Mouse (Mus musculus): Measurements from ENCODE around the gene Bloc1s4. TPM values are rescaled to one million over a fixed set of nuclear protein-coding genes. Genes with fewer than 3 reads are reported as not detected.

The Bloc1s4 gene
- polyA plus RNA-seq, 1 experiment from 2014 or later, result 31.5 TPM

DNA sequence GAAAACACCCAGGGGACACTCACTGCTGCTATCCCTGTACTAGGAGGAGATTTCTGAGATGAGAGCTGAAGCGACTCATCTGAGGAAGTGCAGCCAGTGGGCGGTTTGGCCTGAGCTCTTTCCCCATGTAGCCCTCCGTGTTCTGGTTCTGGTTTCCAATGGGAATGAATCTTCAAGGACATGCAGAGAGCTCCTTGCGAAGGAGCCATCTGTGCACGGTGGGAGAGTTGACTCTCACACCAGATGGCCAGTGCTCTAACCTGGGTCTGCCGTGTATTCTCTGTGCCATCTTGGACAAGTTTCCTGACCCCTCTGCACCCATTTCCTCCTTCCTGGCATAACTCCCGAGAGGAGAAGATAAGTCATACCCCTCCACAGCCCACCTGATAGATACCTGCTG lies 20.7 kb downstream of the Bloc1s4 start:
- Histone ChIP-seq H3K36me3 (ENCODE audit: control insufficient read depth, insufficient read depth, low read length) (no peaks in the 10 kb centered on the region), H3K27ac (replicated peaks; ENCODE audit: low read depth, low read length) (no peak overlapping the region), H3K9ac (ENCODE audit: low read length) (no peak overlapping the region), H3K9me3 (ENCODE audit: control insufficient read depth, low read length) (no peaks in the 10 kb centered on the region), H3K27me3 (ENCODE audit: control insufficient read depth, insufficient read depth, low read length) (no peaks in the 10 kb centered on the region), H3K4me1 (ENCODE audit: control insufficient read depth, insufficient read depth, low read length) (no peaks in the 10 kb centered on the region), H3K4me2 (ENCODE audit: low read depth, severe bottlenecking) (no peak overlapping the region), H3K4me3 (ENCODE audit: low read depth, low read length) (no peak overlapping the region)
- DNase-seq (ENCODE audit: low spot score), result no peak
- no peak for ATAC-seq (ENCODE audit: insufficient number of reproducible peaks, low FRiP score, low TSS enrichment, low read depth)
- WGBS, result 77% methylated on average over 7 of the region's 7 CpGs

DNA sequence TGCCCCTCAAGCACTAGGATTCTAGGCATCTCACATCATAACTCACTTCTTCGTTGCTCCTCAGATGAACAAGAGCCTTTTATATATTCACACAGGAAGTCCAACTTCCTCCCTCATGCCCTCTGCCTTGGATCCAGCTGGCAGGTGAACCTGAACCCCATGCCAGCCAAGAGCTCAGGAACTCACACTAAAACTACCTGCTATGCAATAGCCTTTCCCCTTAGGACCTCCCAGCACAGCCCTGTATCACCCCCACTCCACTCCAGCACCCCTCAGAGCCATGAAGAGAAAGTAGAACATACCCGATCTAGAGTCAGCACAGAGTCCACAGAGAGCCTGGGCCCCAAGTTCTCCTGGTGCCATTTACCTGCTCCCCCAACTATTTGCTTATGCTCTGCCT lies 21.3 kb downstream of the Bloc1s4 start:
- Histone ChIP-seq H3K4me1 (ENCODE audit: control insufficient read depth, insufficient read depth, low read length) (no peaks in the 10 kb centered on the region), H3K27me3 (ENCODE audit: control insufficient read depth, insufficient read depth, low read length) (no peaks in the 10 kb centered on the region), H3K36me3 (ENCODE audit: control insufficient read depth, insufficient read depth, low read length) (no peaks in the 10 kb centered on the region), H3K4me2 (ENCODE audit: low read depth, severe bottlenecking) (no peak overlapping the region), H3K4me3 (ENCODE audit: low read depth, low read length) (no peak overlapping the region), H3K9ac (ENCODE audit: low read length) (no peak overlapping the region), H3K9me3 (ENCODE audit: control insufficient read depth, low read length) (no peaks in the 10 kb centered on the region), H3K27ac (replicated peaks; ENCODE audit: low read depth, low read length) (no peak overlapping the region)
- 62% methylated on average over 2 of the region's 2 CpGs for WGBS
- DNase-seq (ENCODE audit: low spot score) (no peak), ATAC-seq (ENCODE audit: insufficient number of reproducible peaks, low FRiP score, low TSS enrichment, low read depth) (no peak)

DNA sequence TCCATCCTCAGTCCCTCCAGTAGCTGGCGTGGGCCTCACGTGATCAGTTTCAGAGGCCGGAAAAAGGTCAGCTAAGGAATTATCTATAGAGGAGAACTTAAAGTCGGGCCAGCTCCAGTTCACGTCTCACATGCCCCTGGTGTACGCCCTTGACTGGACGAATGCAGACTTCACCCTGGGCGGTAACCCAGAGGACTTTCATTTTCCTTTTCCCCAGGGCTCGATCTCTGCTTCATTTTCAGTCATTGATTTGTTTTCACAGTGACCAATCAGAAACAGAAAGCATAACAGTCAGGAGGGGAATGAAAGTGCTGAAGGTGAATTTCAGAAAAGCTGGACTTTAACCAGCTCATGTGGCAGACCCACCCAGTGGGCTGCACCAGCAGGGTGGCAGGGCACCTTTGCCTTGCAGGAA lies 22.1 kb downstream of the Bloc1s4 start:
- ATAC-seq (ENCODE audit: insufficient number of reproducible peaks, low FRiP score, low TSS enrichment, low read depth), result no peak
- 76% methylated on average over 9 of the region's 9 CpGs for WGBS
- no peak overlapping the region for H3K27ac ChIP-seq (replicated peaks; ENCODE audit: low read depth, low read length)
- no peaks in the 10 kb centered on the region for H3K9me3 ChIP-seq (ENCODE audit: control insufficient read depth, low read length)
- H3K4me1 ChIP-seq (ENCODE audit: control insufficient read depth, insufficient read depth, low read length), result no peaks in the 10 kb centered on the region
- H3K9ac ChIP-seq (ENCODE audit: low read length), result no peak overlapping the region
- H3K4me3 ChIP-seq (ENCODE audit: low read depth, low read length), result no peak overlapping the region
- no peaks in the 10 kb centered on the region for H3K27me3 ChIP-seq (ENCODE audit: control insufficient read depth, insufficient read depth, low read length)
- no peak for DNase-seq (ENCODE audit: low spot score)
- no peaks in the 10 kb centered on the region for H3K36me3 ChIP-seq (ENCODE audit: control insufficient read depth, insufficient read depth, low read length)
- no peak overlapping the region for H3K4me2 ChIP-seq (ENCODE audit: low read depth, severe bottlenecking)

DNA sequence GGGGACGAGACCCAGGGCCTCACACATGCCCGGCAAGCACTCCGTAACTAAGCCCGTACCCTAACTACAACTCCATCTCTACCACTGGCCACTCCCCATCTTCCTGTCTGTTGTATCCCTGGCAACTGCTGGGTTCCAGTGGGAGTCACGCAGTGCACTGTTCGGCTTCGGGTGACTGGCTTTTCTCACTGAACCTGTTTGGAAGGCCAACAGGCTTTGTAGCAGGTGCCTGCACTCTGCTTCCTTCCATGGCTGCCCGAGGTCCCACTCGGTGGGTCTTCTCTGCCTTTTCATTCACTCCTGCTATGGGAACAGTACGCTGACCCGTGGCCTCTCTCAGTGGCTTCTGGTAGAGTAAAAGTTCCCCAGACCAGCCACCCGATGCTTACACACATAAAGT lies 22.6 kb downstream of the Bloc1s4 start:
- H3K4me1 ChIP-seq (ENCODE audit: control insufficient read depth, insufficient read depth, low read length), result no peaks in the 10 kb centered on the region
- no peak overlapping the region for H3K4me3 ChIP-seq (ENCODE audit: low read depth, low read length)
- no peaks in the 10 kb centered on the region for H3K36me3 ChIP-seq (ENCODE audit: control insufficient read depth, insufficient read depth, low read length)
- DNase-seq (ENCODE audit: low spot score) (no peak), ATAC-seq (ENCODE audit: insufficient number of reproducible peaks, low FRiP score, low TSS enrichment, low read depth) (no peak)
- H3K4me2 ChIP-seq (ENCODE audit: low read depth, severe bottlenecking), result no peak overlapping the region
- no peak overlapping the region for H3K9ac ChIP-seq (ENCODE audit: low read length)
- no peaks in the 10 kb centered on the region for H3K9me3 ChIP-seq (ENCODE audit: control insufficient read depth, low read length)
- no peaks in the 10 kb centered on the region for H3K27me3 ChIP-seq (ENCODE audit: control insufficient read depth, insufficient read depth, low read length)
- no peak overlapping the region for H3K27ac ChIP-seq (replicated peaks; ENCODE audit: low read depth, low read length)
- 62% methylated on average over 12 of the region's 12 CpGs for WGBS

DNA sequence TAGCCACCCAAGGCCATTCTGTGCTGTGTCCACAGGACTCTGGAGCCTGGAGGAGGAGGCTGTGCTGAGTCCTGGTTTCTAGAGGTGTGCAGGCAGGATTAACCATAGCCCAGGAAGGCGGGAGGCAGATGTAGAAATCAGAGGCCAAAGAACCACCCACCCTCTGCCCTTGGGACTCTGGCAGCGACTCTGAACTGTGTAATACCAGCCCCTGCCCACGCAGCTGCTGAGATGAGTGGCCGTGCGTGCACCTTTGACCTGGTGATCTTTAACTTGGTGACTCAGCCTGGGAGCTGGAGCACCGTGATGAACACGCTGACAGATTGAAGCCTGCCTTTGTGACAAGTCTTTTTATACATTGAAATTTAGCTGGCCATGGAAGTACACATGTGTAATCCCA lies 24.2 kb downstream of the Bloc1s4 start:
- Histone ChIP-seq H3K9me3 (ENCODE audit: control insufficient read depth, low read length) (no peaks in the 10 kb centered on the region), H3K4me3 (ENCODE audit: low read depth, low read length) (no peak overlapping the region), H3K27ac (replicated peaks; ENCODE audit: low read depth, low read length) (no peak overlapping the region), H3K27me3 (ENCODE audit: control insufficient read depth, insufficient read depth, low read length) (no peaks in the 10 kb centered on the region), H3K36me3 (ENCODE audit: control insufficient read depth, insufficient read depth, low read length) (no peaks in the 10 kb centered on the region), H3K4me2 (ENCODE audit: low read depth, severe bottlenecking) (no peak overlapping the region), H3K4me1 (ENCODE audit: control insufficient read depth, insufficient read depth, low read length) (no peaks in the 10 kb centered on the region), H3K9ac (ENCODE audit: low read length) (no peak overlapping the region)
- 72% methylated on average over 7 of the region's 7 CpGs for WGBS
- ATAC-seq (ENCODE audit: insufficient number of reproducible peaks, low FRiP score, low TSS enrichment, low read depth) (no peak), DNase-seq (ENCODE audit: low spot score) (no peak)

DNA sequence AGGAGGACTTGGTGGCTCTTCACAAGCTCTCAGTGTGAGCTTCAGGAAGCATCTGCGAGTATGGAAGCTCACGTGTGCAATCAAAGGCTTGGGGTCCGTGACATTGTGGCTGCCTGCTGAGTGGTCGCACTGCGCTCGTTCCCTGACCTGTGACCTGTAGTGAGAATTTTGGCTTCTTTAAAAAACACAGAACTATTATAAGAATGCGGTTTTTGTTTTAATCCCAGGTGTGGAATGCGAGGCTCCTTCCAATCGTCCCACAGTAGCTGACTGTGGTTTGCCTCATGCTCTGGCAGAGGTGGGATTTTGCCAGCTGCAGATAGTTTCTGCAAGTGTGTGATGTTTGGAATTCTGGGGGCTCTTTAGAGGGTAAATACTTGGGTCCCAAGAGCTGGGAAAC lies 25.1 kb downstream of the Bloc1s4 start:
- no peaks in the 10 kb centered on the region for H3K27me3 ChIP-seq (ENCODE audit: control insufficient read depth, insufficient read depth, low read length)
- no peaks in the 10 kb centered on the region for H3K36me3 ChIP-seq (ENCODE audit: control insufficient read depth, insufficient read depth, low read length)
- H3K4me1 ChIP-seq (ENCODE audit: control insufficient read depth, insufficient read depth, low read length), result no peaks in the 10 kb centered on the region
- ATAC-seq (ENCODE audit: insufficient number of reproducible peaks, low FRiP score, low TSS enrichment, low read depth), result no peak
- WGBS, result 78% methylated on average over 9 of the region's 9 CpGs
- no peak overlapping the region for H3K9ac ChIP-seq (ENCODE audit: low read length)
- H3K9me3 ChIP-seq (ENCODE audit: control insufficient read depth, low read length), result no peaks in the 10 kb centered on the region
- H3K4me3 ChIP-seq (ENCODE audit: low read depth, low read length), result no peak overlapping the region
- no peak overlapping the region for H3K27ac ChIP-seq (replicated peaks; ENCODE audit: low read depth, low read length)
- H3K4me2 ChIP-seq (ENCODE audit: low read depth, severe bottlenecking), result no peak overlapping the region
- no peak for DNase-seq (ENCODE audit: low spot score)

DNA sequence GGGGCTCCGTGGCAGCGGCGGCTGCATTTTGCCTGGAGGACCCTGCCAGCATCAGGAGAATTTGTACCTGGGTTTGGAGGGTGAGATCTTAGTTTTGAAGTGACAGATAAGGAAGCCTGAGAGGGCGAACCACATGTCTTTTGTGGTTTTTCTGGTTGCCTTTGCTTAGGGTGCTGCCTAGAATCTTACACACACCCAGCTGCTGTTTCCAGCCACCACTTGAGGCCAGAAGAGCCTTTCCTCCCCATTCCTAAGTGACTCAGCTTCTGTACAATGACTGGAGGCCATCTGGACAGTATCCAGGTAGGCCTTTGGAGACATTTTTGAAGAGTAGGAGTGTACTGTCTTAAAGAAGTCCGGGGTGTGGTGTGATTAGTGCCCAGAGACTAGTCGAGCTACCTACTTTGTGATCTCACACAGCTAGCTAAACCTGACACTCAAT lies 26.0 kb downstream of the Bloc1s4 start:
- no peak overlapping the region for H3K9ac ChIP-seq (ENCODE audit: low read length)
- WGBS, result 85% methylated on average over 6 of the region's 6 CpGs
- H3K4me2 ChIP-seq (ENCODE audit: low read depth, severe bottlenecking), result no peak overlapping the region
- no peak for DNase-seq (ENCODE audit: low spot score)
- H3K9me3 ChIP-seq (ENCODE audit: control insufficient read depth, low read length), result no peaks in the 10 kb centered on the region
- no peaks in the 10 kb centered on the region for H3K36me3 ChIP-seq (ENCODE audit: control insufficient read depth, insufficient read depth, low read length)
- H3K4me3 ChIP-seq (ENCODE audit: low read depth, low read length), result no peak overlapping the region
- no peak for ATAC-seq (ENCODE audit: insufficient number of reproducible peaks, low FRiP score, low TSS enrichment, low read depth)
- no peaks in the 10 kb centered on the region for H3K27me3 ChIP-seq (ENCODE audit: control insufficient read depth, insufficient read depth, low read length)
- H3K27ac ChIP-seq (replicated peaks; ENCODE audit: low read depth, low read length), result no peak overlapping the region
- no peaks in the 10 kb centered on the region for H3K4me1 ChIP-seq (ENCODE audit: control insufficient read depth, insufficient read depth, low read length)

DNA sequence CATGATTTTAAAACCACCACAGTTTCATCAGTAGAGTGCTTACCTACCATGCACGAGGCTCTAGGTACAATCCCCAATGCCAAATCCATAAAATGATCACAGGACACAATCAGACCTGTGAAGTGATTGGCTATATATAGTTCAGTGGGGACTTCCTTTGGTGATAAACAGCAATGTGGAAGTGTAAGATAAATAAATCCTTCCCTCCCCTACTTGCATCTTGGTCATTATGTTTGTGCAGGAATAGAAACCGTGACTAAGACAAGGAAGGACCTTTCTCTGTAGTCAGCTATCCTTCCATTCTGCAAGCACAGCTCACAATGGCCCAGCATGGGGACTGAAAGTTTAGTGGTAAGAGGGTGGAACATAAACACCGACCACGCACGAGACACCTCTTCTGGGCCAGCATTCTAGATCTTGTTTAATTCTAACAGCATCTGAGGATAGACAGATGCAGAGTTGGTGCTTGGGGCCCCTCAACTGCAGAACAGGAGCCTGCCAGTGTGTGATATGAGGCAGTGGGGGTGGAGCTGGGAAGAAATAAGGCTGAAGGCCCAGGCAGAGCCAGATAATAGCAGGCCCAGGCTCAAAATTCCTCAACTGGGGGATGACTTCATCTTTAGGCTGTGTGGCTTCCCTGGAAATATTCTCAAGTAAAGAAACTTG lies 27.6 kb downstream of the Bloc1s4 start:
- no peaks in the 10 kb centered on the region for H3K27me3 ChIP-seq (ENCODE audit: control insufficient read depth, insufficient read depth, low read length)
- H3K4me2 ChIP-seq (ENCODE audit: low read depth, severe bottlenecking), result no peak overlapping the region
- H3K9ac ChIP-seq (ENCODE audit: low read length), result no peak overlapping the region
- DNase-seq (ENCODE audit: low spot score) (no peak), ATAC-seq (ENCODE audit: insufficient number of reproducible peaks, low FRiP score, low TSS enrichment, low read depth) (no peak)
- no peaks in the 10 kb centered on the region for H3K4me1 ChIP-seq (ENCODE audit: control insufficient read depth, insufficient read depth, low read length)
- no peaks in the 10 kb centered on the region for H3K9me3 ChIP-seq (ENCODE audit: control insufficient read depth, low read length)
- WGBS, result 78% methylated on average over 5 of the region's 5 CpGs
- H3K4me3 ChIP-seq (ENCODE audit: low read depth, low read length), result no peak overlapping the region
- H3K27ac ChIP-seq (replicated peaks; ENCODE audit: low read depth, low read length), result no peak overlapping the region
- no peaks in the 10 kb centered on the region for H3K36me3 ChIP-seq (ENCODE audit: control insufficient read depth, insufficient read depth, low read length)

DNA sequence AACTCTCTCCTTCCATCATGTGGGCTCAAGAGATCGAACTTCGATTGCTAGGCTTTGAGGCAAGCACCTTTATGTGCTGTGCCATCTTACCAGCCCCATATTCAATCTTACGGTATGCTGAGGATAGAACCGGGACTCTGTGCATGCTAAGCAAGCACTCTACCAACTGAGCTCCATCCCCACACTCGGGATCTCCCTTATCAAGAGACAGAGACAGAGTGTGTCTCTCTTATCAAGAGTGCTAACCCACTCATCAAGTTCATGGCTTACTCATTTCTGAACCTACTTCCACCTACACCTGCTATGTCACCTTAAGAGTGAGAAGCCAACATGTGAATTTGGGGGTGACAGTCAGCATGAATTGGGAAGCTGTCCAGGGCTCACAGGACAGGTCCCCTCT lies 28.2 kb downstream of the Bloc1s4 start:
- no peaks in the 10 kb centered on the region for H3K9me3 ChIP-seq (ENCODE audit: control insufficient read depth, low read length)
- WGBS, result 81% methylated on average over 5 of the region's 5 CpGs
- H3K9ac ChIP-seq (ENCODE audit: low read length), result no peak overlapping the region
- no peak overlapping the region for H3K4me3 ChIP-seq (ENCODE audit: low read depth, low read length)
- H3K36me3 ChIP-seq (ENCODE audit: control insufficient read depth, insufficient read depth, low read length), result no peaks in the 10 kb centered on the region
- no peak overlapping the region for H3K4me2 ChIP-seq (ENCODE audit: low read depth, severe bottlenecking)
- H3K27me3 ChIP-seq (ENCODE audit: control insufficient read depth, insufficient read depth, low read length), result no peaks in the 10 kb centered on the region
- no peak for ATAC-seq (ENCODE audit: insufficient number of reproducible peaks, low FRiP score, low TSS enrichment, low read depth)
- no peaks in the 10 kb centered on the region for H3K4me1 ChIP-seq (ENCODE audit: control insufficient read depth, insufficient read depth, low read length)
- H3K27ac ChIP-seq (replicated peaks; ENCODE audit: low read depth, low read length), result no peak overlapping the region
- no peak for DNase-seq (ENCODE audit: low spot score)

Data from limb, embryonic 11.5 days (tissue).